Mouse (Mus musculus) testis, postnatal 10 days (tissue): ENCODE measurements around the gene Clstn2.

Experiments
- DNase-seq: peaks from one replicate; pipeline ENCODE4 v3.0.0; 2021; ENCODE audit warnings: low spot score

The Clstn2 gene

GRCm38 (mm10) chr9:97950378-97951006 is 82.5 kb downstream of the Clstn2 start:
- DNase-seq = no peak

GRCm38 (mm10) chr9:97919326-97919725 is 113.7 kb downstream of the Clstn2 start:
- DNase-seq = no peak

- no peak for DNase-seq
Observed at GRCm38 (mm10) chr9:97891415-97891814, 141.6 kb downstream of the Clstn2 start.

GRCm38 (mm10) chr9:97883336-97883735 is 149.6 kb downstream of the Clstn2 start:
- DNase-seq = no peak

GRCm38 (mm10) chr9:97867013-97867700 is 165.8 kb downstream of the Clstn2 start:
- DNase-seq = no peak

- DNase-seq = no peak
Observed at GRCm38 (mm10) chr9:97852859-97853258, 180.1 kb downstream of the Clstn2 start.

- no peak for DNase-seq
Observed at GRCm38 (mm10) chr9:97847873-97848838, 184.8 kb downstream of the Clstn2 start.

GRCm38 (mm10) chr9:97842054-97842453 is 190.9 kb downstream of the Clstn2 start:
- DNase-seq = no peak

- no peak for DNase-seq
Observed at GRCm38 (mm10) chr9:97831216-97831615, 201.8 kb downstream of the Clstn2 start.

- DNase-seq = no peak
Observed at GRCm38 (mm10) chr9:97829919-97830318, 203.1 kb downstream of the Clstn2 start.

- no peak for DNase-seq
Observed at GRCm38 (mm10) chr9:97827689-97828088, 205.3 kb downstream of the Clstn2 start.

GRCm38 (mm10) chr9:97826077-97826947 is 206.7 kb downstream of the Clstn2 start:
- DNase-seq = no peak

GRCm38 (mm10) chr9:97817116-97817515 is 215.9 kb downstream of the Clstn2 start:
- no peak for DNase-seq

- no peak for DNase-seq
Observed at GRCm38 (mm10) chr9:97816143-97816805, 216.7 kb downstream of the Clstn2 start.

GRCm38 (mm10) chr9:97813157-97813556 is 219.8 kb downstream of the Clstn2 start:
- peak; percentile 42 for DNase-seq

- DNase-seq = no peak
Observed at GRCm38 (mm10) chr9:97807031-97807430, 225.9 kb downstream of the Clstn2 start.

GRCm38 (mm10) chr9:97793661-97794060 is 239.3 kb downstream of the Clstn2 start:
- no peak for DNase-seq

GRCm38 (mm10) chr9:97788151-97788670 is 244.8 kb downstream of the Clstn2 start:
- no peak for DNase-seq

GRCm38 (mm10) chr9:97780032-97780616 is 252.9 kb downstream of the Clstn2 start:
- no peak for DNase-seq

GRCm38 (mm10) chr9:97775770-97776169 is 257.2 kb downstream of the Clstn2 start:
- no peak for DNase-seq
